ENCODE assay signal across 12 mouse cellular contexts in the genomic region with DNA sequence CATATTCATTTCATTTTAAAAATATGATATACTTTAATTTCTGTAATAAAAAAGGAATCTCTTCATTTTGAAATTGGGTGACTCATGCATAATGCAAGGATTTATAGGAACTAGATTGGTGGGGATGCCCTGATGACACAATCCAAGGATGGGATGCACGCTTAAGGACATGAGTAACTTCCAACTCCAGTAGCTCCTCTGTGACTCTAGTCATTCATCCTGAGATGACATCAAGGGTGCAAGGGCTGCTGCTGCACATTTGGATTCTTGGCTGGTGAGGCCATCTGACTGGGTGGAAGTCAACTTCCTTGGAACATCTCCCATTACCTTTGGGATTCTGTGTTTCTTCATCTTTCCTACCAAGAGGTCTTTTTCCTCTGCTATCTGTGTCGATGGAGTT.
"Had no signal": no experiment of that assay in that cellular context is flagged by ENCODE, and none has a peak within 500 bp of the region (broad histone marks: within the 10 kb centered on the region; RNA-seq: fewer than 3 reads in every experiment).

No protein-coding gene starts in this region.

- H3K4me3 ChIP-seq: midbrain, embryonic 10.5 days; midbrain, embryonic 13.5 days; midbrain, embryonic 15.5 days; neural tube, embryonic 12.5 days had no signal

- DNase-seq: lung, adult 18-20 months; lung, embryonic 14.5 days; lung, postnatal 10 days; lung, postnatal 4 days; right cerebral cortex, postnatal 14 days; thymus, adult 18-20 months; thymus, postnatal 14 days; thymus, postnatal 4 days had no signal

- H3K36me3 ChIP-seq: midbrain, embryonic 10.5 days; midbrain, embryonic 13.5 days; midbrain, embryonic 15.5 days; neural tube, embryonic 12.5 days had no signal

- ATAC-seq: midbrain, embryonic 13.5 days; midbrain, embryonic 15.5 days had no signal

- H3K27ac ChIP-seq: midbrain, embryonic 10.5 days; midbrain, embryonic 13.5 days; midbrain, embryonic 15.5 days; neural tube, embryonic 12.5 days had no signal

- H3K9me3 ChIP-seq: midbrain, embryonic 10.5 days; midbrain, embryonic 13.5 days; midbrain, embryonic 15.5 days; neural tube, embryonic 12.5 days had no signal

- H3K4me1 ChIP-seq: midbrain, embryonic 10.5 days; midbrain, embryonic 15.5 days; neural tube, embryonic 12.5 days had no signal

- H3K4me2 ChIP-seq: lung, embryonic 14.5 days; midbrain, embryonic 13.5 days; midbrain, embryonic 15.5 days; neural tube, embryonic 12.5 days had no signal

- H3K9ac ChIP-seq: lung, embryonic 14.5 days; midbrain, embryonic 13.5 days; midbrain, embryonic 15.5 days; neural tube, embryonic 12.5 days had no signal
